In genomic region chr3:28784176-28784575, GRCm38 (mm10) we compare ENCODE assay signal across 17 mouse cellular contexts.
"Had no signal": no experiment of that assay in that cellular context is flagged by ENCODE, and none has a peak within 500 bp of the region (broad histone marks: within the 10 kb centered on the region; RNA-seq: fewer than 3 reads in every experiment).

No protein-coding gene starts in this region.

- H3K27me3 ChIP-seq: limb, embryonic 13.5 days; midbrain, embryonic 15.5 days; neural tube, embryonic 13.5 days had no signal

- DNase-seq: kidney, adult 9 months; kidney, postnatal 36 days; layer of hippocampus, adult 9-11 months; layer of hippocampus, postnatal 36 days; lung, adult 2 months; lung, postnatal 4 days; spleen, adult 18-20 months; thymus, adult 18-20 months; thymus, postnatal 14 days had no signal

- H3K4me3 ChIP-seq: limb, embryonic 13.5 days; liver, embryonic 15.5 days; midbrain, embryonic 10.5 days; midbrain, embryonic 15.5 days; neural tube, embryonic 13.5 days had no signal

- ATAC-seq: intestine, postnatal 0 days; lung, postnatal 0 days; midbrain, embryonic 15.5 days had no signal

- H3K36me3 ChIP-seq: midbrain, embryonic 10.5 days; midbrain, embryonic 15.5 days; neural tube, embryonic 13.5 days had no signal

- H3K27ac ChIP-seq: kidney, postnatal 0 days; limb, embryonic 13.5 days; liver, embryonic 15.5 days; midbrain, embryonic 10.5 days; midbrain, embryonic 15.5 days; neural tube, embryonic 13.5 days had no signal

- H3K9me3 ChIP-seq: limb, embryonic 13.5 days; liver, embryonic 15.5 days; midbrain, embryonic 15.5 days; neural tube, embryonic 13.5 days had no signal

- H3K4me2 ChIP-seq: limb, embryonic 13.5 days; liver, embryonic 15.5 days; midbrain, embryonic 15.5 days; neural tube, embryonic 13.5 days had no signal

- H3K9ac ChIP-seq: limb, embryonic 13.5 days; liver, embryonic 15.5 days; midbrain, embryonic 15.5 days; neural tube, embryonic 13.5 days had no signal
